Mouse (Mus musculus) kidney, postnatal 0 days (tissue): ENCODE data around the gene Kcp. TPM values are rescaled to one million over a fixed set of nuclear protein-coding genes. Genes with fewer than 3 reads are reported as not detected.

Experiments
- ATAC-seq: fragments of 200-750 bp; cut with Nextera tagmentation; replicated peaks from 2 replicates; pipeline ENCODE4 v1.8.0; 2017; ENCODE audit warnings: low read depth, moderate number of reproducible peaks, moderate TSS enrichment, moderate library complexity; ENCODE audit not compliant: low FRiP score
- DNase-seq: peaks from one replicate; pipeline ENCODE4 v3.0.0-alpha.2; 2016; ENCODE audit warnings: low spot score
- H3K27ac ChIP-seq: fragments of 300-500 bp; sonication (generic); 2 replicates; pipeline ENCODE4 v1.5.1; 2014; ENCODE audit warnings: mild to moderate bottlenecking
- H3K27me3 ChIP-seq: fragments of 300-500 bp; sonication (generic); 2 replicates; pipeline ENCODE4 v1.6.1; 2014; ENCODE audit warnings: low read length, mixed read lengths; ENCODE audit not compliant: insufficient read depth
- H3K36me3 ChIP-seq: fragments of 300-500 bp; sonication (generic); 2 replicates; pipeline ENCODE4 v1.6.1; 2014; ENCODE audit warnings: low read length, mixed read lengths; ENCODE audit not compliant: insufficient read depth
- H3K4me1 ChIP-seq: fragments of 300-500 bp; sonication (generic); replicated peaks from 2 replicates; pipeline ENCODE4 v1.6.1; 2014; ENCODE audit warnings: antibody characterized with exemption, low read length, mixed read lengths; ENCODE audit not compliant: insufficient read depth
- H3K4me2 ChIP-seq: fragments of 300-500 bp; sonication (generic); 2 replicates; pipeline ENCODE4 v1.6.1; 2014; ENCODE audit warnings: mild to moderate bottlenecking, low read length, moderate library complexity, mixed read lengths
- H3K4me3 ChIP-seq: fragments of 300-500 bp; sonication (generic); replicated peaks from 2 replicates; pipeline ENCODE4 v1.5.1; 2014; ENCODE audit warnings: low read depth, low read length
- H3K9ac ChIP-seq: fragments of 300-500 bp; sonication (generic); 2 replicates; pipeline ENCODE4 v1.6.1; 2014; ENCODE audit warnings: low read depth, low read length
- H3K9me3 ChIP-seq: fragments of 300-500 bp; sonication (generic); replicated peaks from 2 replicates; pipeline ENCODE4 v1.6.1; 2016; ENCODE audit warnings: low read length, inconsistent platforms, mixed read lengths
- CTCF ChIP-seq: IDR thresholded peaks from 2 replicates; pipeline ENCODE4 v1.5.1; 2016; ENCODE audit warnings: antibody characterized with exemption, low read depth, mild to moderate bottlenecking, moderate library complexity
- WGBS: fragments of 180-500 bp; shearing (Covaris S2); extraction: QIAGEN DNeasy Blood & Tissue Kit; methylation state at CpG from one replicate; pipeline ENCODE4 v1.1.7; 2014; 5-methylcytosine and 5-hydroxymethylcytosine counted together
- polyA plus RNA-seq: library from polyadenylated mRNA; unstranded; fragments of >200 nt; fragmentation: Nextera tagmentation; extraction: Ambion mirVana; gene quantifications from 2 replicates; pipeline ENCODE4 v1.2.1, GENCODE M21; 2015

Gene Kcp
- polyA plus RNA-seq, 1 experiment from 2014 or later = 17.1 TPM

DNA sequence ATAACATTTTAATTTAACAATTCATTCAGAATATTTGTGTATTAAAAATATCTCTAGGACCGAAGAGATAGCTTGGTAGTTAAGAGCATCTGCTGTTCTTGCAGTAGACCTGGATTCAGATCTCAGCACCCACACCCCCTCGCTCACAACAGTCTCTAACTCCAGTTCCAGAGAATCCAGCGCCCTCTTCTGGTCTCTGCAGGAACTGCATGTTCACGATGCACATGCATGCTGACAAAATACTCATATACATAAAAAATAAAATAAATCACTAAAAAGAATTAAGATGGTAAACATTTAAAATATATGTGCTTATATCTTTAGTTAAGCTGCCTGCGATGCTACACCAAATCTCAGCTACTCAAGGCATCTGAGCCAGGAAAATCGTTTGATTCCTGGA lies 17.5 kb upstream of the Kcp start:
- Histone ChIP-seq H3K9ac (no peak overlapping the region), H3K27me3 (peaks cover 13% of the 10 kb centered on the region), H3K36me3 (no peaks in the 10 kb centered on the region), H3K27ac (no peak overlapping the region), H3K4me3 (no peak overlapping the region), H3K9me3 (no peaks in the 10 kb centered on the region), H3K4me2 (no peak overlapping the region), H3K4me1 (peaks cover 21% of the 10 kb centered on the region; the same call in 1 of the 2 replicates)
- WGBS = 82% methylated on average over 6 of the region's 6 CpGs
- DNase-seq (no peak), ATAC-seq (no peak)
- peak; percentile 56 for TF ChIP-seq CTCF

DNA sequence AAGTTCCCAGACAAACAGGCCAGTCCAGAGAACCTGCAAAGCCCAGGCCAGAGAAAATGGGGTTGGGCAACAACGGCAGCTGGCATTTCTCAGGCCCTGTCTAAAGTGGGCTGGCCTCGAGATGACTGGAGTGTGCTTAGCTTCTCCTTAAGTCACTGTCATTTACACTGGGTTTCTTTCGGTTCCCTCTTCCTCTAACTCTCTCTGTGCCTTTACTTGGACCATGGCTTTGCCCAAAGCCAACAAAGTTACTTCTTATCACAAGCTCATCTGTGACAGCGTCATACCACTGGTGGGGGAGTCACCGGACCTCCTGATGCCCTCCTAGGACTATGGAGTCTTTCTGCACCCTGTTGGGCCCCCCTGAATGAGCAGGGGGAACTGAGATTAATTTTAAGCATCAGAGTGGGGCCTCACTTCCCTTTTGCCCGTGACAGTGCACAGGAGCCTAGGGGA lies 16.3 kb upstream of the Kcp start:
- no peak overlapping the region for H3K27ac ChIP-seq
- H3K9ac ChIP-seq = no peak overlapping the region
- WGBS = 36% methylated on average over 6 of the region's 6 CpGs
- H3K4me3 ChIP-seq = no peak overlapping the region
- ATAC-seq (peak; percentile 62; the same call in 1 of the 2 replicates), DNase-seq (peak; percentile 84)
- H3K36me3 ChIP-seq = no peaks in the 10 kb centered on the region
- peaks cover 13% of the 10 kb centered on the region for H3K27me3 ChIP-seq
- TF ChIP-seq CTCF = no peak
- H3K4me1 ChIP-seq = peaks cover 16% of the 10 kb centered on the region; the same call in 1 of the 2 replicates
- H3K9me3 ChIP-seq = no peaks in the 10 kb centered on the region
- H3K4me2 ChIP-seq = no peak overlapping the region

DNA sequence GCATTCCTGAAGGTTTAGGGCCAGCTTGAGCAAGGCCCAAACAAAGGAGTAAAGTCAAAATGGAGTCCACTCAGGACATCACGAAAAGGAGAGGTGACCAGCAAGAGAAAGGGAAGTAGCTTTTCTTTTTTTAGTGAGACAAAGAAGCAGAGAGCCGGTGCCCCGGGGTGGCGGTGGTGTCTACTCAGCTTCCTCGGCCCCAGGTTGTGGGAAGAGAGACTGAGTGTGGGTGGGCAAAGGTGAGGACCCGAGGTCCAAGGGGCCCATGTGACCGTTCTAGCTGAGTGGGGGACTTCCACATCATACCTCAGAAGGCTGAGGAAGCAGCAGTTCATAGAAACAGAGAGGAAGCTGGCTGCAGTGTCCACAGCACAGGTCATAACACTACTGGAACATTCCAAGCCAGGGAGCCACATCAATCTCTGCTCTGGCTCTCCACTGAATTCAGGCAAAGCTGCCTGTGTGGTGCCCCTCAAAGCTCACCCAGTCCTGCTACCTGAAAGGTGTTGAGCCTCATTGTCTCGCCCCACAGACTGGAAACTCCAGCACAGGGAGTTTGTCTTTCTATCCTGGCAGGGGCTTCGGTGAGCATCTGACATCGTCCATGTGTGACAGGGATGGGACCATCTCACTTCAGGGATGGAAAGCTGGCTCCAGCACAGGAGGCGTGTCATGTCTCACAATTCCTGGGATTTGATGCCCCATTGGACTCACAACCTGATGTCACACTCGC lies 15.7 kb upstream of the Kcp start:
- Histone ChIP-seq H3K27ac (no peak overlapping the region), H3K4me1 (peaks cover 16% of the 10 kb centered on the region; the same call in 1 of the 2 replicates), H3K27me3 (peaks cover 11% of the 10 kb centered on the region), H3K9ac (no peak overlapping the region), H3K4me3 (no peak overlapping the region), H3K4me2 (no peak overlapping the region), H3K36me3 (no peaks in the 10 kb centered on the region), H3K9me3 (no peaks in the 10 kb centered on the region)
- DNase-seq (no peak), ATAC-seq (peak; percentile 4; the same call in 1 of the 2 replicates)
- WGBS = 56% methylated on average over 12 of the region's 12 CpGs
- TF ChIP-seq CTCF = no peak

GRCm38 (mm10) chr6:29522626-29523300 lies 15.0 kb upstream of the Kcp start:
- no peaks in the 10 kb centered on the region for H3K9me3 ChIP-seq
- no peak overlapping the region for H3K27ac ChIP-seq
- H3K4me1 ChIP-seq = peaks cover 12% of the 10 kb centered on the region; the same call in 1 of the 2 replicates
- H3K4me2 ChIP-seq = no peak overlapping the region
- DNase-seq = no peak
- H3K27me3 ChIP-seq = peaks cover 5% of the 10 kb centered on the region; the same call in 1 of the 2 replicates
- no peaks in the 10 kb centered on the region for H3K36me3 ChIP-seq
- no peak overlapping the region for H3K9ac ChIP-seq
- ATAC-seq = no peak
- no peak overlapping the region for H3K4me3 ChIP-seq
- WGBS = 69% methylated on average over 6 of the region's 6 CpGs
- TF ChIP-seq CTCF = no peak

DNA sequence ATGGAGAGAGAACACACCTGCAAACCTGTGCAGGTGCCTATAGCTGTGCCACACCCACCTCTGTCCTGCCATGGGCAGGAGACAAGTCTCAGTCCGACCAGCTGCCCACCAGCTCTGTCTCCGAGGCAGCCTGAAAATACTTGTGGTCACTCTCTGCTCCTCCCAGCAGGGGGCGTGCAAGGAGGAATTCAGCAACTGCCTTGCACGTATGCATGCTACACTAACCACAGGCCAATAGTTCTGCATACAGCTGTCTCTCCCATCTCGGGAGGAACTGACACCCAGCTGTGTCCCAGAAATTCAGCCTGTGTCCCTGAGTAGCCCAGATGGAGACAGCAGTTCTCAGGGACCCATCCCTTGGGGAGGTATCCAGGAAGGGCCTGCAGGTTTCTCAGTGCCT lies 9.4 kb upstream of the Kcp start:
- no peak overlapping the region for H3K9ac ChIP-seq
- peak; percentile 89 for TF ChIP-seq CTCF
- H3K4me2 ChIP-seq = no peak overlapping the region
- DNase-seq = peak; percentile 86
- no peak overlapping the region for H3K4me3 ChIP-seq
- peak; percentile 56; the same call in 1 of the 2 replicates for ATAC-seq
- peaks cover 8% of the 10 kb centered on the region; the same call in 1 of the 2 replicates for H3K4me1 ChIP-seq
- H3K9me3 ChIP-seq = no peaks in the 10 kb centered on the region
- WGBS = 2% methylated on average over 5 of the region's 5 CpGs
- H3K27ac ChIP-seq = no peak overlapping the region
- H3K27me3 ChIP-seq = no peaks in the 10 kb centered on the region
- H3K36me3 ChIP-seq = no peaks in the 10 kb centered on the region

GRCm38 (mm10) chr6:29513284-29513683 lies 5.5 kb upstream of the Kcp start:
- 0 out of 2 replicates have a peak overlapping the region, but pooled peaks have one; percentile 4 for H3K9ac ChIP-seq
- 0% methylated on average over 11 of the region's 11 CpGs for WGBS
- peak; percentile 83 for ATAC-seq
- no peaks in the 10 kb centered on the region for H3K36me3 ChIP-seq
- H3K4me2 ChIP-seq = peak overlapping the region; percentile 36
- DNase-seq = peak; percentile 96
- H3K9me3 ChIP-seq = no peaks in the 10 kb centered on the region
- H3K27ac ChIP-seq = peak overlapping the region; percentile 78; the same call in 1 of the 2 replicates
- TF ChIP-seq CTCF = no peak
- peaks cover 8% of the 10 kb centered on the region; the same call in 1 of the 2 replicates for H3K4me1 ChIP-seq
- no peak overlapping the region for H3K4me3 ChIP-seq
- H3K27me3 ChIP-seq = no peaks in the 10 kb centered on the region
